Mouse (Mus musculus) CD8-positive naive resting alpha-beta T cell, adult 2 months (primary cell): ENCODE measurements at regions not wholly inside any gene's neighbourhood (a gene's known extent, or its start where the extent isn't known, plus 50 kb on each side); places are given as distances from the start of the nearest gene placed in this dataset.

Experiments used
- DNase-seq, 2 experiments: peaks; one replicate each; pipeline ENCODE4 v3.0.0; 2022; ENCODE audit warnings: low read depth in 2 of 2, low spot score in 2 of 2

GRCm38 (mm10) chr2:128217784-128218467, 92.1 kb downstream of the Bcl2l11 start:
- no peak for DNase-seq

GRCm38 (mm10) chr2:128218961-128219360, 93.1 kb downstream of the Bcl2l11 start:
- no peak for DNase-seq

- DNase-seq = no peak
Observed at GRCm38 (mm10) chr2:128221055-128221454, 95.2 kb downstream of the Bcl2l11 start.

GRCm38 (mm10) chr2:128221657-128222056, 95.8 kb downstream of the Bcl2l11 start:
- DNase-seq = no peak

GRCm38 (mm10) chr2:128226465-128227047, 100.7 kb downstream of the Bcl2l11 start:
- DNase-seq = no peak

- no peak for DNase-seq
Observed at GRCm38 (mm10) chr2:128229730-128230129, 103.9 kb downstream of the Bcl2l11 start.

- no peak for DNase-seq
Observed at GRCm38 (mm10) chr2:128230921-128231320, 105.1 kb downstream of the Bcl2l11 start.

GRCm38 (mm10) chr2:128231338-128231737, 105.5 kb downstream of the Bcl2l11 start:
- DNase-seq = no peak

- no peak for DNase-seq
Observed at GRCm38 (mm10) chr2:128232027-128232426, 106.2 kb downstream of the Bcl2l11 start.

GRCm38 (mm10) chr2:128235127-128235526, 109.3 kb downstream of the Bcl2l11 start:
- DNase-seq = no peak

- no peak for DNase-seq
Observed at GRCm38 (mm10) chr2:128239451-128239850, 113.6 kb downstream of the Bcl2l11 start.

GRCm38 (mm10) chr2:128240054-128240453, 114.2 kb downstream of the Bcl2l11 start:
- no peak for DNase-seq

- no peak for DNase-seq
Observed at GRCm38 (mm10) chr2:128240536-128241279, 114.9 kb downstream of the Bcl2l11 start.

GRCm38 (mm10) chr2:128241280-128241665, 115.4 kb downstream of the Bcl2l11 start:
- DNase-seq = no peak

GRCm38 (mm10) chr2:128245544-128245943, 119.7 kb downstream of the Bcl2l11 start:
- no peak for DNase-seq

- no peak for DNase-seq
Observed at GRCm38 (mm10) chr2:128247967-128248366, 122.1 kb downstream of the Bcl2l11 start.

- DNase-seq = no peak
Observed at GRCm38 (mm10) chr2:128249188-128249587, 123.3 kb downstream of the Bcl2l11 start.

GRCm38 (mm10) chr2:128249607-128250006, 123.8 kb downstream of the Bcl2l11 start:
- DNase-seq = no peak

GRCm38 (mm10) chr2:128250841-128251240, 125.0 kb downstream of the Bcl2l11 start:
- DNase-seq = peak in 1 of 2 experiments; percentile 3

- DNase-seq = no peak
Observed at GRCm38 (mm10) chr2:128256651-128257050, 130.8 kb downstream of the Bcl2l11 start.

- no peak for DNase-seq
Observed at GRCm38 (mm10) chr2:128257262-128257661, 131.4 kb downstream of the Bcl2l11 start.

GRCm38 (mm10) chr2:128263880-128264279, 138.0 kb downstream of the Bcl2l11 start:
- DNase-seq = no peak
